Mouse (Mus musculus) midbrain, embryonic 16.5 days (tissue): ENCODE data around the gene Xbp1. TPM values are rescaled to one million over a fixed set of nuclear protein-coding genes. Genes with fewer than 3 reads are reported as not detected.

ENCODE experiments used
- ATAC-seq: fragments of 200-750 bp; cut with Nextera tagmentation; 2 replicates; pipeline ENCODE4 v1.8.0; 2017; ENCODE audit warnings: moderate TSS enrichment
- H3K27ac ChIP-seq: fragments of 300-500 bp; sonication (generic); 2 replicates; pipeline ENCODE4 v1.5.1; 2014; ENCODE audit warnings: mild to moderate bottlenecking, low read length, mixed read lengths
- H3K27me3 ChIP-seq: fragments of 300-500 bp; sonication (generic); 2 replicates; pipeline ENCODE4 v1.6.1; 2014; ENCODE audit warnings: low read depth, low read length, mixed read lengths; ENCODE audit not compliant: control insufficient read depth, insufficient read depth
- H3K36me3 ChIP-seq: fragments of 300-500 bp; sonication (generic); 2 replicates; pipeline ENCODE4 v1.6.1; 2014; ENCODE audit warnings: mild to moderate bottlenecking, low read length, moderate library complexity, mixed read lengths; ENCODE audit not compliant: control insufficient read depth, insufficient read depth
- H3K4me1 ChIP-seq: fragments of 300-500 bp; sonication (generic); 2 replicates; pipeline ENCODE4 v1.6.1; 2014; ENCODE audit warnings: mild to moderate bottlenecking, low read length, mixed read lengths; ENCODE audit not compliant: control insufficient read depth, insufficient read depth
- H3K4me2 ChIP-seq: fragments of 300-500 bp; sonication (generic); 2 replicates; pipeline ENCODE4 v1.6.1; 2014; ENCODE audit warnings: mild to moderate bottlenecking, low read length, mixed read lengths
- H3K4me3 ChIP-seq: fragments of 300-500 bp; sonication (generic); 2 replicates; pipeline ENCODE4 v1.5.1; 2014; ENCODE audit warnings: low read depth, mild to moderate bottlenecking, low read length, moderate library complexity, mixed read lengths
- H3K9ac ChIP-seq: fragments of 300-500 bp; sonication (generic); 2 replicates; pipeline ENCODE4 v1.6.1; 2014; ENCODE audit warnings: low read depth, low read length, mixed read lengths
- H3K9me3 ChIP-seq: fragments of 300-500 bp; sonication (generic); replicated peaks from 2 replicates; pipeline ENCODE4 v1.6.1; 2014; ENCODE audit warnings: mild to moderate bottlenecking, low read length, mixed read lengths; ENCODE audit not compliant: control insufficient read depth, poor library complexity, severe bottlenecking
- WGBS: fragments of 180-500 bp; shearing (Covaris S2); extraction: QIAGEN DNeasy Blood & Tissue Kit; methylation state at CpG from one replicate; pipeline ENCODE4 v1.1.7; 2014; 5-methylcytosine and 5-hydroxymethylcytosine counted together
- polyA plus RNA-seq: library from polyadenylated mRNA; unstranded; fragments of >200 nt; fragmentation: Nextera tagmentation; extraction: Ambion mirVana; gene quantifications from 2 replicates; pipeline ENCODE4 v1.2.1, GENCODE M21; 2015

The Xbp1 gene
- polyA plus RNA-seq, 1 experiment from 2014 or later, result 145 TPM

DNA sequence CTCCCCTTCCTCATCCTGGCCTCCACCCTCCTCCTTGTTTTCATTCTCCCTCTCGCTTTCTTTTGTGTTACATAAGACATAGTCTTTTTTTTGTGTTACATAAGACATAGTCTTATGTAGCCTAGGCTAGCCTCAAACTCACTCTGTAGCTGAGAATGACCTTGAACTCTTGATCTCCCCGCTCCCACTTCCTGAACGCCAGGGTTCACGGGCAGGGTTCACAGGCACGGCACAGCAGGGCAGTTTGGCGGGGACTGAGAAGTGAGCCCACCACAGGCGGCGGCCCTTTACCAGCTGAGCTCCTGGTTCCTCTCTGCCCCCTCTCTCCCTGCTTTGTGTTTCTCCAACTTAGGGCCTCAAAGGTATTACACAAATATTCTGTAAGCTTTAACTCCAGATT, 7.5 kb upstream of the Xbp1 start:
- ATAC-seq, result no peak
- no peaks in the 10 kb centered on the region for H3K36me3 ChIP-seq
- H3K4me2 ChIP-seq, result no peak overlapping the region
- no peak overlapping the region for H3K4me3 ChIP-seq
- H3K9me3 ChIP-seq, result no peaks in the 10 kb centered on the region
- H3K27ac ChIP-seq, result no peak overlapping the region
- H3K27me3 ChIP-seq, result no peaks in the 10 kb centered on the region
- H3K9ac ChIP-seq, result no peak overlapping the region
- WGBS, result 91% methylated on average over 8 of the region's 8 CpGs
- H3K4me1 ChIP-seq, result no peaks in the 10 kb centered on the region

DNA sequence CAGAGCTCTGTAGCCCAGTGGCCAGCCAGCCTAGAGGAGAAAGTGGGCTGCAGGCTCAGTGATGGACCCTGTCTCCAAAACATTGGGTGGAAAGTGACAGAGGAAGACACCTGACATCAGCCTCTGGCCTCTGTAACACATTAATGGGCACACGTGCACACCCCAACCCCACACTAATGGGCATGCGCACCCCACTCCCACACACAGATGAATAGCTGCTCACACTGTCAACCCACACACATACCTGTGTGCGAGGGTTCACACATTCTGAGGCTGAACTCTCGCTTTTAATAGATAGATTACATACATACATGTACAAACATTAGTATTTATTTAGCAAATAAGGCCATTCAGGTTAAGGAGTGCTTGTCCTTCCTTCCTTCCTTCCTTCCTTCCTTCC, 6.4 kb upstream of the Xbp1 start:
- Histone ChIP-seq H3K9ac (no peak overlapping the region), H3K27ac (no peak overlapping the region), H3K36me3 (no peaks in the 10 kb centered on the region), H3K4me3 (no peak overlapping the region), H3K9me3 (no peaks in the 10 kb centered on the region), H3K4me1 (no peaks in the 10 kb centered on the region), H3K4me2 (no peak overlapping the region), H3K27me3 (no peaks in the 10 kb centered on the region)
- ATAC-seq, result no peak
- 92% methylated on average over 4 of the region's 4 CpGs for WGBS

DNA sequence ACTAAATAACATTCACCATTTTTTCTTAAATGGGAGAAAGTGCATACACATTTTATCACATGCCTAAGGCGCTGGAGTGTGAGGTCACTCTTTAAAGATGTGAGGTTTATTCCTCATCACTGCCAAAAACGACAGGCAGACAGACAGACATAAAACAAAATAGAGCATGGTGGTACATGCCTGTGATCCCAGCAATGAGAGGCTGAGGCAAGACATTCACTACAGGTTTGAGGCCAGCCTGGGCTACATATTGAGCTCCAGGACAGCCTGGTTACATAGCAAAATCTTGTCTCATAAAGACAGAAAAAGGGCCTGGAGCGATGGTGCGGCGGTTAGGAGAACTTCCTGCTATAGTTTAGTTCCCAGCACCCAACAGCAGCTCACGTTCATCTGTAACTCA, 5.3 kb upstream of the Xbp1 start:
- H3K9ac ChIP-seq, result no peak overlapping the region
- H3K4me3 ChIP-seq, result no peak overlapping the region
- ATAC-seq, result no peak
- 87% methylated on average over 6 of the region's 6 CpGs for WGBS
- no peaks in the 10 kb centered on the region for H3K36me3 ChIP-seq
- H3K27me3 ChIP-seq, result no peaks in the 10 kb centered on the region
- no peak overlapping the region for H3K27ac ChIP-seq
- no peaks in the 10 kb centered on the region for H3K4me1 ChIP-seq
- H3K4me2 ChIP-seq, result no peak overlapping the region
- H3K9me3 ChIP-seq, result no peaks in the 10 kb centered on the region

DNA sequence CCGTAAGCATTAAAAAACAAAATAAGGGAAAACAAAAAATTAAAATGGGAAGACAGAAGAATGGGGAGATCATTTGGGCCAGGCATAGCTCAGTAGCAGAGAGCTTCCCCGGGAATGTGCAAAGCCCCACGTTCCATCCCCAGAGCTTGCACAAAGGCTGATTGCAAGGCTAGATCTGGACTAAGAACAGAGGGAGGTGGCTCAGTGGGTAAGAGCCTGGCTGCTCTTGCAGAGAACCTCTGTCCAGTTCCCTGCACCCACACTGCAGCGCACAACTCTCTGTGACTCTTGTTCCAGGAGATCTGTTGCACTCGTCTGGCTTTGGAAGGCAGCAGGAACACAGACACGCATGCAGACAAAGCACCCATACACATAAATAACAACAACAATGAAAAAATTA, 4.8 kb upstream of the Xbp1 start:
- H3K4me3 ChIP-seq, result no peak overlapping the region
- ATAC-seq, result no peak
- H3K9me3 ChIP-seq, result no peaks in the 10 kb centered on the region
- no peak overlapping the region for H3K27ac ChIP-seq
- no peaks in the 10 kb centered on the region for H3K36me3 ChIP-seq
- 80% methylated on average over 6 of the region's 6 CpGs for WGBS
- H3K4me1 ChIP-seq, result no peaks in the 10 kb centered on the region
- H3K27me3 ChIP-seq, result no peaks in the 10 kb centered on the region
- no peak overlapping the region for H3K9ac ChIP-seq
- H3K4me2 ChIP-seq, result no peak overlapping the region

DNA sequence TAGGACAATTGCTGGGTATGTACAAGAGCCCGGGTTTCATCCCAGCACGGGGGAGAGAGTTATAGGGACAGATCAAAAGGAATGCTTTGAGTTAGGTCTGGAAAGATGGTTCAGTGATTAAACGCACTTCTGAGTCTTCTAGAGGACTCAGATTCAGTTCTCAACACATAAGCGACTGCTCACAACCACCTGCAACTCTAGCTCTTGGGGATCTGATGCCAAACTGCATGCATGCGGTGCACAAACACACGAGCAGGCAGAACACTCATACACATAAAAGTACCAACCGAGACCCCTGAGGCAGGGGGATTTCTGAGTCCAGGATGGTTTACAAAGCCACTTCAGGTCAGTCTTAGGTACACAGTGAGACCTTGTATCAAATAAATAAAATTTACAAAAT, 4.3 kb upstream of the Xbp1 start:
- no peak overlapping the region for H3K9ac ChIP-seq
- H3K4me3 ChIP-seq, result no peak overlapping the region
- 72% methylated on average over 7 of the region's 7 CpGs for WGBS
- ATAC-seq, result no peak
- no peak overlapping the region for H3K27ac ChIP-seq
- no peaks in the 10 kb centered on the region for H3K27me3 ChIP-seq
- no peaks in the 10 kb centered on the region for H3K36me3 ChIP-seq
- H3K4me1 ChIP-seq, result no peaks in the 10 kb centered on the region
- no peak overlapping the region for H3K4me2 ChIP-seq
- no peaks in the 10 kb centered on the region for H3K9me3 ChIP-seq

DNA sequence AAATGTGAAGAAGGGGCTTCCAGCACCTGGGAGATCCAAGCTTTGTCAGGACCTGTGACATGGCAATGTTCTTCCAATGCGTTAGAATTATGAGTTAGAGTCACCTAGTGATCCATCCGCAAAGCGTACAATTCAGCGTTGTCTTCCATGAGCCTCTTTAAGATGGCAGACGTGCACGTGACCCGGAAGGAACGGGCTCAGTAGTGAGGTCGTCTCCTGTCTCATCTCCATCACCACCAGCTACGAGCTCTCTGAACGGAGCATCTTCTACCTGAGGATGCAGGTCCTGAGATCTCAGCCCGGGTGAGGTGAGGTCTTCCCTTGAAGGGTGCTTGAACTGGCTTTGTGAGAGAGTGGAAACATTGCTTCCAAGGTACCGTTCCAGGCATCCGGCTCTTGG, 3.8 kb upstream of the Xbp1 start:
- Histone ChIP-seq H3K36me3 (no peaks in the 10 kb centered on the region), H3K4me1 (no peaks in the 10 kb centered on the region), H3K27me3 (no peaks in the 10 kb centered on the region), H3K4me2 (no peak overlapping the region), H3K27ac (no peak overlapping the region), H3K9ac (no peak overlapping the region), H3K9me3 (no peaks in the 10 kb centered on the region), H3K4me3 (no peak overlapping the region)
- no peak for ATAC-seq
- WGBS, result 92% methylated on average over 14 of the region's 14 CpGs

DNA sequence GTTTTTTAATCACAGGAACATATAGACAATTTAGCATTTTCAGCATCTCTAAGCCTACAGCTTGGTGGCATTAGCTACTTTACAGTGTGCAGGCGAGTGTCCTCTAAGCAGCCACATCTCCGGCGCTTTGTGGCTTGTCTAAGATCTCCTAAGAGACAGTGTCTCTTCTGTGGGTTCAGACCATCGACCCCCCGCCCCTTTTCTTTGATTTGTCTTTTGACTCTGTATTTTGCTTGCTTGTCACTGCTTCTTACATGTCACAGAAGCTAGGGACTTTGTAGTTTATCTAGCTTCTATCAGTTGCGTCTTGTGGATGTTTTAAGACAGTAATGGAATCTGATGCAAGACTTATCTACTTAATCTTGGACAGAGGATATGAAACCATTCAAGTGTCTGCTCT, 3.1 kb upstream of the Xbp1 start:
- Histone ChIP-seq H3K27me3 (no peaks in the 10 kb centered on the region), H3K36me3 (no peaks in the 10 kb centered on the region), H3K9me3 (no peaks in the 10 kb centered on the region), H3K27ac (no peak overlapping the region), H3K4me1 (peaks cover 5% of the 10 kb centered on the region), H3K9ac (no peak overlapping the region), H3K4me2 (no peak overlapping the region), H3K4me3 (no peak overlapping the region)
- ATAC-seq, result no peak
- WGBS, result 83% methylated on average over 6 of the region's 6 CpGs

DNA sequence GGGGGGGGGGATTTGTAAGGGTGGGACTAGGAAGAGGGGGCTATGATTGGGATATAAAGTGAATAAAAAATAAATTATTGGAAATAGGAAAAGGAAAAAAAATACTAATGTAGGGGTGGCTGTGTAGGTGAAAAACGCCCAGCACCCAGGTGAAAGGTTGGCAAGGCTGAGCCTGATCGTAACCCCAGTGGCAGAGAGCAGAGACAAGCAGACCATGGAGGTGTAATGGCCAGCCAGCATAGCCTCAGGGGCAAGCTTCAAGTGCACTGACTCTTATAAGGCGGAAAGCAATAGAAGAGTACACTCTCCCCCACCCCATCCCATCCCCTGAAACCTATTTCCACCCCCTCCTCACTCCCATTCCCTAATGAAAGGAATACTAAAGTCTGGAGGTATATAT, 778 bp upstream of the Xbp1 start:
- no peak overlapping the region for H3K27ac ChIP-seq
- no peaks in the 10 kb centered on the region for H3K9me3 ChIP-seq
- no peaks in the 10 kb centered on the region for H3K27me3 ChIP-seq
- 84% methylated on average over 3 of the region's 3 CpGs for WGBS
- no peak overlapping the region for H3K4me3 ChIP-seq
- no peak for ATAC-seq
- peaks cover 15% of the 10 kb centered on the region for H3K36me3 ChIP-seq
- peaks cover 20% of the 10 kb centered on the region for H3K4me1 ChIP-seq
- H3K9ac ChIP-seq, result no peak overlapping the region
- H3K4me2 ChIP-seq, result no peak overlapping the region

DNA sequence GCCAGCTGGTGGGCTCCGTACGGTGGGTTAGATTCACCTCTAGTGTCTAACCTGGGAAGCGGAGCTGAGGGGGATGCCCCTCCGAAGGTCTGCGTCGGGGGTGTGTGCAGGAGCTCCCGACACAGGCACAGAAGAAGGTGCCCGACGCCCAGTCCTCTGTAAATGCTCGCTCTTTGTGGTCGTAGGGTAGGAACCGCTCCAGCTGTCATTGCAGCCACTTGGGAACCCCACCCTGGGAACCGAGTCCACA, 732 bp downstream of the Xbp1 start:
- H3K4me1 ChIP-seq, result peaks cover 20% of the 10 kb centered on the region
- peak overlapping the region; percentile 95 for H3K27ac ChIP-seq
- peak overlapping the region; percentile 81 for H3K4me2 ChIP-seq
- peak overlapping the region; percentile 96 for H3K4me3 ChIP-seq
- ATAC-seq, result peak; percentile 60
- no peaks in the 10 kb centered on the region for H3K27me3 ChIP-seq
- H3K9me3 ChIP-seq, result no peaks in the 10 kb centered on the region
- peak overlapping the region; percentile 100 for H3K9ac ChIP-seq
- H3K36me3 ChIP-seq, result peaks cover 20% of the 10 kb centered on the region
- under 1% methylated on average over 13 of the region's 13 CpGs for WGBS
